Mouse (Mus musculus): Measurements from ENCODE around the gene Aatk. TPM values are rescaled to one million over a fixed set of nuclear protein-coding genes. Genes with fewer than 3 reads are reported as not detected.

Aatk gene
- polyA plus RNA-seq, 1 experiment from 2014 or later = 4.2 TPM

GRCm38 (mm10) chr11:120034306-120034705 is 12.7 kb downstream of the Aatk start:
- Histone ChIP-seq H3K4me2 (ENCODE audit: low read length) (no peak overlapping the region), H3K27me3 (replicated peaks; ENCODE audit: control insufficient read depth, insufficient read depth, low read length) (no peaks in the 10 kb centered on the region), H3K9me3 (ENCODE audit: control insufficient read depth, low read length) (no peaks in the 10 kb centered on the region), H3K4me3 (ENCODE audit: low read depth, low read length) (no peak overlapping the region), H3K9ac (ENCODE audit: low read length) (no peak overlapping the region), H3K36me3 (ENCODE audit: control insufficient read depth, insufficient read depth, low read length) (no peaks in the 10 kb centered on the region), H3K27ac (ENCODE audit: low read depth) (peak overlapping the region; percentile 62; the same call in 1 of the 2 replicates), H3K4me1 (replicated peaks; ENCODE audit: control insufficient read depth, insufficient read depth, low read length) (peaks cover 21% of the 10 kb centered on the region)
- DNase-seq (ENCODE audit: low spot score) = no peak
- ATAC-seq (replicated peaks; ENCODE audit: low FRiP score, low TSS enrichment, low read depth) = no peak
- whole genome bisulfite sequencing = 27% methylated on average over 3 of the region's 3 CpGs

DNA sequence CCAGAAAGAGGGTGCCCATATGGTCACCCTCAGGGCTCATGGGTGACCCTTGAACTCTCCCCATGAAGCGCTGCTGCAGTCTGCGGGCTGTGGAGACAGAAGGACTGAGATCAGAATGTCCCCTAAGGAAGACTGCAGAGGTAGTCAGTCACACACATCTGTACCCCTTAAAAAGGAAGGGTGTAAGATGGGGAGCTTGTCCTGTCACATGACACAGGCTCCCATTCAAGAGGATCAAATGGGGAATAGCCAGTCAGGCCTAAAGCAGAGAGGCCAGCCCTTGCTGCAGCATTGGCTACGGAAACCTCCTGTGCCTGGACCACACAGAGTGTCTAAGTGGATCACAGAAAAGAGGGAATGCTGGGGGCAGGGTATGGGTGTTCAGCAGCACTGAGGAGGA is 13.5 kb downstream of the Aatk start:
- Histone ChIP-seq H3K4me1 (replicated peaks; ENCODE audit: control insufficient read depth, insufficient read depth, low read length) (peaks cover 21% of the 10 kb centered on the region), H3K9me3 (ENCODE audit: control insufficient read depth, low read length) (no peaks in the 10 kb centered on the region), H3K4me2 (ENCODE audit: low read length) (no peak overlapping the region), H3K27me3 (replicated peaks; ENCODE audit: control insufficient read depth, insufficient read depth, low read length) (no peaks in the 10 kb centered on the region), H3K36me3 (ENCODE audit: control insufficient read depth, insufficient read depth, low read length) (no peaks in the 10 kb centered on the region), H3K9ac (ENCODE audit: low read length) (no peak overlapping the region), H3K4me3 (ENCODE audit: low read depth, low read length) (no peak overlapping the region), H3K27ac (ENCODE audit: low read depth) (peak overlapping the region; percentile 62; the same call in 1 of the 2 replicates)
- DNase-seq (ENCODE audit: low spot score) (no peak), ATAC-seq (replicated peaks; ENCODE audit: low FRiP score, low TSS enrichment, low read depth) (no peak)
- 75% methylated on average over 3 of the region's 3 CpGs for WGBS

DNA sequence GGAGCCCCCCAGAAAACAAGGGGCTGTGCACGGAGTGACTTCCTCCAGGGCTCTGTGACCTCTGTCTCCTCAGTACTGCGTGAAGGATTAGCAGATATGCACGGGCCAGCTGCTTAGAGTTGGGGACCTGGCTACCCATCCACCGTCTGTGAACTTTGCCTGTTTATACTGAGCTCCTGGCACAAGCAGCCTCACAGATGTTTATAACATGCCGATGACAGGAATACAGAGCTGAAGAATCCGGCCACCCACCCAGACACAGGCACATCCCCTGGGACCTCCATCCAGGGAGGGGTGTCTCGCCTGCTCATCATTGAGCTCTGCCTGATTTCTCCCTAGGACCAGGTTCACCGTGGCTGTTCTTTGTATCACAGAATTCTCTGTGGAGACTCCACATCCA is 14.9 kb downstream of the Aatk start:
- Histone ChIP-seq H3K4me2 (ENCODE audit: low read length) (peak overlapping the region; percentile 1; the same call in 1 of the 2 replicates), H3K27ac (ENCODE audit: low read depth) (peak overlapping the region; percentile 14; the same call in 1 of the 2 replicates), H3K36me3 (ENCODE audit: control insufficient read depth, insufficient read depth, low read length) (no peaks in the 10 kb centered on the region), H3K9me3 (ENCODE audit: control insufficient read depth, low read length) (no peaks in the 10 kb centered on the region), H3K4me1 (replicated peaks; ENCODE audit: control insufficient read depth, insufficient read depth, low read length) (peaks cover 21% of the 10 kb centered on the region), H3K4me3 (ENCODE audit: low read depth, low read length) (no peak overlapping the region), H3K9ac (ENCODE audit: low read length) (no peak overlapping the region), H3K27me3 (replicated peaks; ENCODE audit: control insufficient read depth, insufficient read depth, low read length) (no peaks in the 10 kb centered on the region)
- WGBS = 28% methylated on average over 8 of the region's 8 CpGs
- ATAC-seq (replicated peaks; ENCODE audit: low FRiP score, low TSS enrichment, low read depth) (no peak), DNase-seq (ENCODE audit: low spot score) (no peak)

GRCm38 (mm10) chr11:120030145-120030901 is 16.6 kb downstream of the Aatk start:
- Histone ChIP-seq H3K4me2 (ENCODE audit: low read length) (no peak overlapping the region), H3K4me1 (replicated peaks; ENCODE audit: control insufficient read depth, insufficient read depth, low read length) (peaks cover 21% of the 10 kb centered on the region), H3K9me3 (ENCODE audit: control insufficient read depth, low read length) (no peaks in the 10 kb centered on the region), H3K27ac (ENCODE audit: low read depth) (no peak overlapping the region; the same call in 1 of the 2 replicates), H3K9ac (ENCODE audit: low read length) (no peak overlapping the region), H3K4me3 (ENCODE audit: low read depth, low read length) (no peak overlapping the region), H3K27me3 (replicated peaks; ENCODE audit: control insufficient read depth, insufficient read depth, low read length) (no peaks in the 10 kb centered on the region), H3K36me3 (ENCODE audit: control insufficient read depth, insufficient read depth, low read length) (no peaks in the 10 kb centered on the region)
- DNase-seq (ENCODE audit: low spot score) (peak; percentile 74), ATAC-seq (replicated peaks; ENCODE audit: low FRiP score, low TSS enrichment, low read depth) (peak; percentile 20; the same call in 1 of the 2 replicates)
- 28% methylated on average over 10 of the region's 10 CpGs for WGBS

- DNase-seq (ENCODE audit: low spot score) (no peak), ATAC-seq (replicated peaks; ENCODE audit: low FRiP score, low TSS enrichment, low read depth) (no peak)
- Histone ChIP-seq H3K4me3 (ENCODE audit: low read depth, low read length) (no peak overlapping the region), H3K27ac (ENCODE audit: low read depth) (no peak overlapping the region), H3K36me3 (ENCODE audit: control insufficient read depth, insufficient read depth, low read length) (no peaks in the 10 kb centered on the region), H3K27me3 (replicated peaks; ENCODE audit: control insufficient read depth, insufficient read depth, low read length) (no peaks in the 10 kb centered on the region), H3K9me3 (ENCODE audit: control insufficient read depth, low read length) (no peaks in the 10 kb centered on the region), H3K4me2 (ENCODE audit: low read length) (no peak overlapping the region), H3K4me1 (replicated peaks; ENCODE audit: control insufficient read depth, insufficient read depth, low read length) (peaks cover 21% of the 10 kb centered on the region), H3K9ac (ENCODE audit: low read length) (no peak overlapping the region)
- WGBS = 35% methylated on average over 9 of the region's 9 CpGs
Observed at GRCm38 (mm10) chr11:120029431-120030144, 17.4 kb downstream of the Aatk start.

GRCm38 (mm10) chr11:120028319-120029092 is 18.5 kb downstream of the Aatk start:
- WGBS = 50% methylated on average over 18 of the region's 18 CpGs
- no peaks in the 10 kb centered on the region for H3K36me3 ChIP-seq (ENCODE audit: control insufficient read depth, insufficient read depth, low read length)
- ATAC-seq (replicated peaks; ENCODE audit: low FRiP score, low TSS enrichment, low read depth) (peak; percentile 65), DNase-seq (ENCODE audit: low spot score) (no peak)
- no peak overlapping the region for H3K4me3 ChIP-seq (ENCODE audit: low read depth, low read length)
- H3K9me3 ChIP-seq (ENCODE audit: control insufficient read depth, low read length) = no peaks in the 10 kb centered on the region
- H3K4me2 ChIP-seq (ENCODE audit: low read length) = no peak overlapping the region
- no peaks in the 10 kb centered on the region for H3K27me3 ChIP-seq (replicated peaks; ENCODE audit: control insufficient read depth, insufficient read depth, low read length)
- peaks cover 19% of the 10 kb centered on the region for H3K4me1 ChIP-seq (replicated peaks; ENCODE audit: control insufficient read depth, insufficient read depth, low read length)
- H3K9ac ChIP-seq (ENCODE audit: low read length) = no peak overlapping the region
- H3K27ac ChIP-seq (ENCODE audit: low read depth) = no peak overlapping the region

GRCm38 (mm10) chr11:120026941-120027340 is 20.0 kb downstream of the Aatk start:
- Histone ChIP-seq H3K4me2 (ENCODE audit: low read length) (no peak overlapping the region), H3K9ac (ENCODE audit: low read length) (no peak overlapping the region), H3K27me3 (replicated peaks; ENCODE audit: control insufficient read depth, insufficient read depth, low read length) (no peaks in the 10 kb centered on the region), H3K36me3 (ENCODE audit: control insufficient read depth, insufficient read depth, low read length) (no peaks in the 10 kb centered on the region), H3K27ac (ENCODE audit: low read depth) (no peak overlapping the region), H3K4me3 (ENCODE audit: low read depth, low read length) (no peak overlapping the region), H3K4me1 (replicated peaks; ENCODE audit: control insufficient read depth, insufficient read depth, low read length) (peaks cover 4% of the 10 kb centered on the region; the same call in 1 of the 2 replicates), H3K9me3 (ENCODE audit: control insufficient read depth, low read length) (no peaks in the 10 kb centered on the region)
- WGBS = 86% methylated on average over 3 of the region's 3 CpGs
- ATAC-seq (replicated peaks; ENCODE audit: low FRiP score, low TSS enrichment, low read depth) (no peak), DNase-seq (ENCODE audit: low spot score) (no peak)

GRCm38 (mm10) chr11:120022841-120023240 is 24.1 kb downstream of the Aatk start:
- Histone ChIP-seq H3K4me2 (ENCODE audit: low read length) (no peak overlapping the region), H3K27me3 (replicated peaks; ENCODE audit: control insufficient read depth, insufficient read depth, low read length) (no peaks in the 10 kb centered on the region), H3K4me1 (replicated peaks; ENCODE audit: control insufficient read depth, insufficient read depth, low read length) (no peaks in the 10 kb centered on the region), H3K4me3 (ENCODE audit: low read depth, low read length) (no peak overlapping the region), H3K36me3 (ENCODE audit: control insufficient read depth, insufficient read depth, low read length) (no peaks in the 10 kb centered on the region), H3K9me3 (ENCODE audit: control insufficient read depth, low read length) (no peaks in the 10 kb centered on the region), H3K27ac (ENCODE audit: low read depth) (no peak overlapping the region), H3K9ac (ENCODE audit: low read length) (no peak overlapping the region)
- no peak for DNase-seq (ENCODE audit: low spot score)
- no peak for ATAC-seq (replicated peaks; ENCODE audit: low FRiP score, low TSS enrichment, low read depth)
- 71% methylated on average over 12 of the region's 12 CpGs for WGBS

All from intestine, embryonic 14.5 days (tissue).